Mouse (Mus musculus) heart, postnatal 4 days (tissue): Measurements from ENCODE around the gene Dcun1d2. TPM values are rescaled to one million over a fixed set of nuclear protein-coding genes. Genes with fewer than 3 reads are reported as not detected.
A peak's percentile ranks its signal among the peaks of the same experiment; 100 is the strongest.
"Not testable (repeated sequence)": the region's sequence is repeated elsewhere in the genome, so short reads cannot be mapped to it uniquely, and the experiment has no call there.

ENCODE experiments used
- DNase-seq: peaks from one replicate; pipeline ENCODE4 v3.0.0; 2021
- total RNA-seq, 2 experiments: library from RNA; stranded (reverse); gene quantifications; 2 replicates each; pipeline ENCODE4 v1.2.3; 2021

The Dcun1d2 gene
- total RNA-seq: 10 to 100 TPM; 27.8 to 29.5 TPM

GRCm38 (mm10) chr8:13287692-13288623, at the start of gene Dcun1d2, which contains the start of gene Tmco3:
TSS of gene Dcun1d2 (minus strand) at chr8:13288131.
TSS of gene Tmco3 (plus strand) at chr8:13288190.
- peak; percentile 95 for DNase-seq

- no peak for DNase-seq
Measured at GRCm38 (mm10) chr8:13337678-13338077, 49.7 kb upstream of the Dcun1d2 start.

- DNase-seq: not testable (repeated sequence)
Measured at GRCm38 (mm10) chr8:13337245-13337644, 49.3 kb upstream of the Dcun1d2 start.

- no peak for DNase-seq
Measured at GRCm38 (mm10) chr8:13334671-13335070, 46.7 kb upstream of the Dcun1d2 start.

- peak; percentile 38 for DNase-seq
Measured at GRCm38 (mm10) chr8:13326598-13326997, 38.7 kb upstream of the Dcun1d2 start.

- no peak for DNase-seq
Measured at GRCm38 (mm10) chr8:13316671-13317070, 28.7 kb upstream of the Dcun1d2 start.

GRCm38 (mm10) chr8:13314922-13315321, 27.0 kb upstream of the Dcun1d2 start:
- DNase-seq: no peak

- no peak for DNase-seq
Measured at GRCm38 (mm10) chr8:13306916-13307315, 19.0 kb upstream of the Dcun1d2 start.

- DNase-seq: no peak
Measured at GRCm38 (mm10) chr8:13306309-13306909, 18.5 kb upstream of the Dcun1d2 start.

- no peak for DNase-seq
Measured at GRCm38 (mm10) chr8:13305884-13306283, 18.0 kb upstream of the Dcun1d2 start.

- DNase-seq: no peak
Measured at GRCm38 (mm10) chr8:13305459-13305858, 17.5 kb upstream of the Dcun1d2 start.

- no peak for DNase-seq
Measured at GRCm38 (mm10) chr8:13301036-13301435, 13.1 kb upstream of the Dcun1d2 start.

GRCm38 (mm10) chr8:13299571-13299970, 11.6 kb upstream of the Dcun1d2 start:
- no peak for DNase-seq

GRCm38 (mm10) chr8:13293677-13294470, 5.9 kb upstream of the Dcun1d2 start:
- no peak for DNase-seq

- DNase-seq: peak; percentile 84
Measured at GRCm38 (mm10) chr8:13292364-13292763, 4.4 kb upstream of the Dcun1d2 start.

- DNase-seq: no peak
Measured at GRCm38 (mm10) chr8:13288646-13289045, 715 bp upstream of the Dcun1d2 start.

- DNase-seq: peak; percentile 90
Measured at GRCm38 (mm10) chr8:13287304-13287691, 633 bp downstream of the Dcun1d2 start.

GRCm38 (mm10) chr8:13283200-13283599, 4.7 kb downstream of the Dcun1d2 start:
- DNase-seq: no peak

GRCm38 (mm10) chr8:13276941-13277447, 10.9 kb downstream of the Dcun1d2 start:
- DNase-seq: no peak

GRCm38 (mm10) chr8:13272834-13273233, 15.1 kb downstream of the Dcun1d2 start:
- no peak for DNase-seq

GRCm38 (mm10) chr8:13267566-13267965, 20.4 kb downstream of the Dcun1d2 start:
- DNase-seq: no peak

- DNase-seq: no peak
Measured at GRCm38 (mm10) chr8:13263376-13263775, 24.6 kb downstream of the Dcun1d2 start.

- peak; percentile 91 for DNase-seq
Measured at GRCm38 (mm10) chr8:13254019-13254418, 33.9 kb downstream of the Dcun1d2 start, which contains the start of gene Adprhl1. TSS of gene Adprhl1 (minus strand) at chr8:13254162.
